Mouse (Mus musculus) brain, adult 2 months (tissue): Measurements from ENCODE around the gene Ace3.

Experiments
- DNase-seq: peaks from one replicate; pipeline ENCODE4 v3.0.0; 2011; ENCODE audit warnings: low read depth, low spot score

Gene Ace3

GRCm38 (mm10) chr11:105994375-105994774 lies at the start of gene Ace3:
Gene Ace3 (plus strand): TSS chr11:105994675.
- no peak for DNase-seq

- DNase-seq: no peak
Measured at GRCm38 (mm10) chr11:105944770-105945672, 49.5 kb upstream of the Ace3 start.

- DNase-seq: no peak
Measured at GRCm38 (mm10) chr11:105946694-105947154, 47.8 kb upstream of the Ace3 start.

GRCm38 (mm10) chr11:105948255-105948654 lies 46.2 kb upstream of the Ace3 start:
- DNase-seq: no peak

- DNase-seq: no peak
Measured at GRCm38 (mm10) chr11:105950519-105950918, 44.0 kb upstream of the Ace3 start.

GRCm38 (mm10) chr11:105951601-105952044 lies 42.9 kb upstream of the Ace3 start:
- DNase-seq: no peak

GRCm38 (mm10) chr11:105952111-105952510 lies 42.4 kb upstream of the Ace3 start:
- DNase-seq: no peak

GRCm38 (mm10) chr11:105952911-105953386 lies 41.5 kb upstream of the Ace3 start, which contains the start of gene Cyb561:
Gene Cyb561 (minus strand): TSS chr11:105953336.
- DNase-seq: no peak

- DNase-seq: no peak
Measured at GRCm38 (mm10) chr11:105953402-105953801, 41.1 kb upstream of the Ace3 start.

- DNase-seq: no peak
Measured at GRCm38 (mm10) chr11:105955815-105956430, 38.6 kb upstream of the Ace3 start.

GRCm38 (mm10) chr11:105957501-105957900 lies 37.0 kb upstream of the Ace3 start:
- DNase-seq: no peak

GRCm38 (mm10) chr11:105958566-105958965 lies 35.9 kb upstream of the Ace3 start:
- no peak for DNase-seq

- peak; percentile 80 for DNase-seq
Measured at GRCm38 (mm10) chr11:105959355-105959754, 35.1 kb upstream of the Ace3 start.

- DNase-seq: no peak
Measured at GRCm38 (mm10) chr11:105964691-105965090, 29.8 kb upstream of the Ace3 start.

GRCm38 (mm10) chr11:105966288-105966687 lies 28.2 kb upstream of the Ace3 start:
- no peak for DNase-seq

GRCm38 (mm10) chr11:105967741-105968574 lies 26.5 kb upstream of the Ace3 start, which contains the start of gene Ace:
Gene Ace (plus strand): TSS chr11:105967945.
- no peak for DNase-seq

- no peak for DNase-seq
Measured at GRCm38 (mm10) chr11:105968948-105969347, 25.5 kb upstream of the Ace3 start.

GRCm38 (mm10) chr11:105969516-105969915 lies 25.0 kb upstream of the Ace3 start:
- peak; percentile 55 for DNase-seq

GRCm38 (mm10) chr11:105974593-105974992 lies 19.9 kb upstream of the Ace3 start:
- peak; percentile 75 for DNase-seq

GRCm38 (mm10) chr11:105975050-105975449 lies 19.4 kb upstream of the Ace3 start:
- peak; percentile 84 for DNase-seq

GRCm38 (mm10) chr11:105975636-105976035 lies 18.8 kb upstream of the Ace3 start:
- no peak for DNase-seq
